Mouse (Mus musculus) c-Kit-positive CD71-positive TER-119-negative erythroid progenitor cells, embryonic 14.5 days (primary cell): ENCODE measurements at regions not wholly inside any gene's neighbourhood (a gene's known extent, or its start where the extent isn't known, plus 50 kb on each side); places are given as distances from the start of the nearest gene placed in this dataset.

Experiments
- DNase-seq: peaks from one replicate; pipeline ENCODE4 v3.0.0-alpha.2; 2013; ENCODE audit warnings: low read depth

DNA sequence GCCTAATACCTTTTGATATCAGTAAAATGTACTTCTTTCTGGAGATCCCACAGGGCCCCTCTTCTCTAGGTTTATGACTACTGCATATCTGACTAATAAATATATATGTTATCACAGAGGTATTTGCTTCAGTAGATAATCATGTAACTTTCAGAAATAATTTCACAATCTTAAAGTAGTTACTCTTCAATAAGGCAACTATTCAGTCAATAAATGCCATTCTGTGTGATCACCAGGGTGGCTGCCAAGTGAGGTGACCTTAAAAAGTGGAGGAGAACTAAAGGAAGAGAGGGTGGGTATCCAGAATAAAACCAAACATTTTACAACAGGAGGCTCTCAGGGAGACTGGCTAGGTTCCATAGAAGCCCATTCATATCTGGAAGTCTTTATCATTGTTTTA, 748.4 kb downstream of the Inhba start:
- no peak for DNase-seq

GRCm38 (mm10) chr13:16761415-16761814, 749.8 kb downstream of the Inhba start:
- DNase-seq, result no peak

DNA sequence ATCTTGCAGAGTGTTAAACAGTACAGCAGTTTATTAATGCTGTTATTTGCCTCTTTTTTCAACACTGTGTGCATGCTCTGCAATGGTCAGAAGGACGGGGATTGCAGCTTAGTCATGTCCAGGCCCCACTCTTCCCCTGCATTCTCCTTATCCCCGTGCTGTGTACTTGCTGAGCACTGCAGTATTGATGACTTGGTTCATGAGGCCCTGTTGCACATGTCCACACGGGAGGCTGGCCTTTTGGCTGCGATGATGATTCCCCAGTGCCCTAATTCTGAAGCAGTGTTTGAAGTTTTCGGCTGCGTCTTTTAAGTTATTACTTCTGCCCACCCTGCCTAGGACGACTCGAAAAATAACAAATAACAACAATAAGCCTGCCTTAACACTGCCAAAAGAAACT, 750.7 kb downstream of the Inhba start:
- no peak for DNase-seq

DNA sequence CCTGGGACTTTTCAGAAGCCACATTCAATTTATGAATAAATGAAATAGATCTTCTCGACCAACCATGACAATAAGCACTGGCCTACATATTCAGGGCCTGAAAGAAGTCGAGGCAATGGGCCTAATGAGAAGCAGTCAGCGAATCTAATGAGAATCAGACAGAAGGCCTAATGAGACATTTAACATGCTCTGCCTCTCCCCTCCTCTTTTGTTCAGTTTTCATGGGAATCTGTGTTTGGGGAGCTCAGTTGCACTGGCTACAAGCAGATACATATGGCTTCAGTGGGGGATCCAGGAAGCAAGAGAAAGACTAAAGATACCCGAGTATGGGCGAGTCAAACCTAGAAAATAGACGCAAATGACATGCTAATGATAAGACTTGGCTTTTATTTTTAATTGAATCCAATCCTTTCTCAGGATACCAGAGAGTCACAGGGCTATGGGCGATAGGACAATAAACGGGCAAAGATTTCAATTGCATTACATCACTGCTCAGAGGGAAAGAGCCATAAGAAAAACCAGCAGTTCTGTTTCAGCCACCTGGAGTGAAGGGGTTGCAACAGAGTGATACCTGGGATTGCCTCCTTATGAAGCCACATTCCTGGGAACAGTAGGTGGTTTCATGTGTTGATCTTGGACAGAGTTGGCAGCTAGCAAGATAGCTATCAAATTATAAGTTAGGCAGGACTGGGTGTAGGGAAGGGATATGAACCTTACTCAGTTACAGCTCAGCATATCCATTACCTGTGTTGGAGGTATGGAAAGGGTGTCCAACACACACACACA, 751.3 kb downstream of the Inhba start:
- no peak for DNase-seq

GRCm38 (mm10) chr13:16763746-16764145, 752.1 kb downstream of the Inhba start:
- peak; percentile 8 for DNase-seq

DNA sequence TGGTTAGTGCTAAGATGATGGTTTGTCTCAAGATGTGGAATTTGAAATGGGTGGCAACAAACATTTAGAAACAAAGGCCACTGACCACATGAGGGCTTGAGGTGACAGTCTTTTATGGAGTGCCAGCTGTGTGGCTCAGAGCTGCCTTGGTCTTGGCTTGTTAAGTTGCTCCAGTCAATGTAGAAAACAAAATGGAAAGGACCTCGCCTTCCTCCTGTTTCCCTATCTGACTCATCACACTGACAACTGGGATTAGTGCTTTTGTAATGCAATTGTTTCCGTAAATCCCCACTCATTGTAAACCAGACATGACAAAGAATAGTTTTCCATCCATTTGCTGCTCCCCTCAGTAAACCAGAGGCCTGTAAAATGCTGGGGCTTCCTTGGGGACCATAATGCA, 757.8 kb downstream of the Inhba start:
- DNase-seq, result no peak

DNA sequence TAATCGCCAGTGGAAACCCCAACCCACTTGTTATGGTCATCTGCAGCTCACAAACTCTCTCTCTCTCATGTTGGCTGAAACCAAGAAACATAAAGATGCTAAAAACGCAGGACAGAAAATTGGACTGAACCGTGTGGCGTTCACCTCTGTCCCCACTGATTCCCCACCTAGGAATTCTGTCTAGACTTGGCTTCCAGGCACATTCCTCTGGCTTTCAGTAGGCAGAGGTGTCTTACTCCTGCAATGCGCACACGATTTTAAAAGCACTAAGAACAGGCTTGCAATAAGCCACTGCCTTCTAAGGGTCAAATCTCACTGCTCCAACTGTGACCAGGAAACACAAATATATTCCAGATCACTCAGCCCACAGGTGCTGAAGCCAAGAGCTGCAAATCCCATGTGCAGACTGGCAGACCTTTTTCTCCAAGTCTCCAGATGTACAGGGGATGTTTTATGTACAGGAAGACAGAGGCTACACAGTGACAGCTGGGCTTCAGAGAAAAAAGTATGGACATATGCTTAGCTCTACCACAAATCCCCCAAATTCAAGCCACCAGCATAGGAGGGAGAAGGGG, 758.3 kb downstream of the Inhba start:
- no peak for DNase-seq

DNA sequence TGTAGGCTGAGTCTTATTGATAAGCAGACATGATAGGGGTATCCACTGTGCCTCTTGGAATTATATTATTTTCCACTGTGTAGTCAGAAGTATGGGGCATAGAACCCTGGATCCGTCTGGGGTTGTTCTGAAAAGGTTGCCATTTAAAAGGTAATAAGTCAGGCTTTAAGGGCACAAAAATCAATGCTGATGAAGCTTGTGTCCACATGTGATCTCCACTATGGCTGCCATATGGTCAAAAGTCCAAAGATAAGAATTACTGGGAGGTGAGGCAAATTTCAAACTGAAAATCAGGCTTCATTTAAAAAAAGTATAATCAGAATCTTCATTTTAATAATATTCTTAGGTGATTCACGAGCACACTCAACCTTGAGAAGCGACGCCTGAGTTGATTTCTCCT, 760.2 kb downstream of the Inhba start:
- no peak for DNase-seq

- no peak for DNase-seq
Measured at GRCm38 (mm10) chr13:16805560-16805959, 793.9 kb downstream of the Inhba start.
